Mouse (Mus musculus) layer of hippocampus, adult 18-20 months (tissue): Measurements from ENCODE around the gene Ifna15. TPM values are rescaled to one million over a fixed set of nuclear protein-coding genes. Genes with fewer than 3 reads are reported as not detected.

Source experiments
- DNase-seq, 2 experiments: peaks; one replicate each; pipeline ENCODE4 v3.0.0; 2022; ENCODE audit warnings: low spot score in 2 of 2
- total RNA-seq, 2 experiments: library from RNA; stranded (reverse); gene quantifications; 2 replicates each; pipeline ENCODE4 v1.2.3; 2021

Ifna15 gene
- total RNA-seq, 2 experiments from 2014 or later: not detected

GRCm38 (mm10) chr4:88514403-88514802, 43.6 kb downstream of the Ifna15 start:
- peak in 1 of 2 experiments; percentile 59 for DNase-seq

- no peak for DNase-seq
These were observed 44.3 kb downstream of the Ifna15 start for GRCm38 (mm10) chr4:88513743-88514142.

Other genes starting within 250 kb of the Ifna15 start
- gene Hacd4, start 119.3 kb downstream of the Ifna15 start, total RNA-seq: 1 to 10 TPM in 1 of 2 experiments, under 1 TPM in 1; 0.66 to 1.1 TPM
- gene Ifnb1, start 35.5 kb downstream of the Ifna15 start, total RNA-seq: not detected
- not detected for gene Ifna14, start 13.6 kb upstream of the Ifna15 start, total RNA-seq
- gene Ifna9, start 34.1 kb upstream of the Ifna15 start, total RNA-seq: not detected
- not detected for gene Ifna12, start 45.1 kb upstream of the Ifna15 start, total RNA-seq
- gene C87499, start 76.2 kb upstream of the Ifna15 start, total RNA-seq: not detected
- not detected for gene Ifna13, start 86.2 kb upstream of the Ifna15 start, total RNA-seq
- not detected for gene Ifna16, start 118.7 kb upstream of the Ifna15 start, total RNA-seq
- not detected for gene Ifna2, start 125.7 kb upstream of the Ifna15 start, total RNA-seq
- not detected for gene Ifnab, start 133.1 kb upstream of the Ifna15 start, total RNA-seq
- gene Gm26566, start 163.6 kb upstream of the Ifna15 start, total RNA-seq: 1 to 10 TPM; 1.1 to 1.6 TPM
- 100 to 1,000 TPM; 103 to 111 TPM for gene Klhl9, start 164.2 kb upstream of the Ifna15 start, total RNA-seq
- gene Gm13271, start 196.6 kb upstream of the Ifna15 start, total RNA-seq: not detected
- not detected for gene Gm13283, start 201.9 kb upstream of the Ifna15 start, total RNA-seq
- gene Gm13290, start 215.6 kb upstream of the Ifna15 start, total RNA-seq: not detected
- gene Gm13289, start 218.7 kb upstream of the Ifna15 start, total RNA-seq: not detected
- not detected for gene Gm13272, start 221.6 kb upstream of the Ifna15 start, total RNA-seq
- gene Ifnz, start 223.9 kb upstream of the Ifna15 start, total RNA-seq: not detected
- gene Gm13276, start 227.5 kb upstream of the Ifna15 start, total RNA-seq: not detected
- not detected for gene Gm13277, start 230.4 kb upstream of the Ifna15 start, total RNA-seq
- gene Gm13278, start 233.3 kb upstream of the Ifna15 start, total RNA-seq: not detected
- not detected for gene Gm13275, start 236.2 kb upstream of the Ifna15 start, total RNA-seq
- not detected for gene Gm13279, start 239.2 kb upstream of the Ifna15 start, total RNA-seq
- not detected for gene Gm13285, start 241.4 kb upstream of the Ifna15 start, total RNA-seq
- gene Gm13287, start 245.0 kb upstream of the Ifna15 start, total RNA-seq: not detected
- not detected for gene Gm13288, start 247.3 kb upstream of the Ifna15 start, total RNA-seq